Mouse (Mus musculus) forebrain, embryonic 12.5 days (tissue): ENCODE data around the gene Glra4. TPM values are rescaled to one million over a fixed set of nuclear protein-coding genes. Genes with fewer than 3 reads are reported as not detected.

ENCODE experiments used
- ATAC-seq: fragments of 200-750 bp; cut with Nextera tagmentation; 2 replicates; pipeline ENCODE4 v1.8.0; 2017; ENCODE audit warnings: moderate TSS enrichment; ENCODE audit not compliant: low FRiP score
- H3K27ac ChIP-seq: fragments of 300-500 bp; sonication (generic); 2 replicates; pipeline ENCODE4 v1.5.1; 2016; ENCODE audit warnings: mild to moderate bottlenecking
- H3K27me3 ChIP-seq: fragments of 300-500 bp; sonication (generic); 2 replicates; pipeline ENCODE4 v1.6.1; 2016; ENCODE audit warnings: mild to moderate bottlenecking
- H3K36me3 ChIP-seq: fragments of 300-500 bp; sonication (generic); replicated peaks from 2 replicates; pipeline ENCODE4 v1.6.1; 2016; ENCODE audit warnings: mild to moderate bottlenecking
- H3K4me1 ChIP-seq: fragments of 300-500 bp; sonication (generic); 2 replicates; pipeline ENCODE4 v1.6.1; 2016
- H3K4me2 ChIP-seq: fragments of 300-500 bp; sonication (generic); 2 replicates; pipeline ENCODE4 v1.6.1; 2016; ENCODE audit warnings: mild to moderate bottlenecking, moderate library complexity
- H3K4me3 ChIP-seq: fragments of 300-500 bp; sonication (generic); replicated peaks from 2 replicates; pipeline ENCODE4 v1.5.1; 2016; ENCODE audit warnings: mild to moderate bottlenecking
- H3K9ac ChIP-seq: fragments of 300-500 bp; sonication (generic); 2 replicates; pipeline ENCODE4 v1.6.1; 2016; ENCODE audit warnings: mild to moderate bottlenecking
- H3K9me3 ChIP-seq: fragments of 300-500 bp; sonication (generic); 2 replicates; pipeline ENCODE4 v1.6.1; 2016
- WGBS: fragments of 180-500 bp; shearing (Covaris S2); methylation state at CpG from one replicate; pipeline ENCODE4 v1.1.7; 2016; 5-methylcytosine and 5-hydroxymethylcytosine counted together
- polyA plus RNA-seq: library from polyadenylated mRNA; unstranded; fragments of >200 nt; fragmentation: Nextera tagmentation; extraction: Ambion mirVana; gene quantifications from 2 replicates; pipeline ENCODE4 v1.2.1, GENCODE M21; 2016

The Glra4 gene
- polyA plus RNA-seq, 1 experiment from 2014 or later: not detected

DNA sequence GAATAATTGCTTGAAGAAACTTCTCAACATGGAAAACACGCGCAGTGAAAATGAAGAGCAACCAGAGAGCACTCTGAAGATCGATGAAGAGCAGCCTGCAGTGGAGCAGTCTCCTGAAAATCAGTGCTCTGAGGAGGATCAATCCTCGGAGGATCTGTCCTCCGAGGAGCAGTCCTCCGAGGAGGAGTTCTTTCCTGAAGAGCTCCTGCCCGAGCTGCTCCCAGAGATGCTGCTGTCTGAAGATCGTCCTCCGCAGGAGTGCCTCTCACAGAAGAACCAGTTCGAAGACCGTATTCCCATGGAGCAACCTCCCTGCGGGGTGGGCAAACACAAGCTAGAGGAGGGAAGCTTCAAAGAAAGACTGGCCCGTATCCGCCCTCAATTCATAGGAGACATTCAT is 71.2 kb downstream of the Glra4 start:
- peak overlapping the region; percentile 56 for H3K4me2 ChIP-seq
- H3K27ac ChIP-seq: peak overlapping the region; percentile 88
- H3K4me3 ChIP-seq: peak overlapping the region; percentile 50
- H3K36me3 ChIP-seq: no peaks in the 10 kb centered on the region
- 17% methylated on average over 14 of the region's 14 CpGs for WGBS
- peak overlapping the region; percentile 63 for H3K9ac ChIP-seq
- H3K9me3 ChIP-seq: no peaks in the 10 kb centered on the region
- peak; percentile 20; the same call in 1 of the 2 replicates for ATAC-seq
- H3K27me3 ChIP-seq: 0 out of 2 replicates have a peak, but pooled peaks cover 3% of the 10 kb centered on the region
- no peaks in the 10 kb centered on the region for H3K4me1 ChIP-seq

GRCm38 (mm10) chrX:136708168-136708681 is 71.7 kb downstream of the Glra4 start:
- H3K9ac ChIP-seq: peak overlapping the region; percentile 63
- no peaks in the 10 kb centered on the region for H3K9me3 ChIP-seq
- WGBS: 21% methylated on average over 18 of the region's 18 CpGs
- peak overlapping the region; percentile 88 for H3K27ac ChIP-seq
- H3K4me3 ChIP-seq: peak overlapping the region; percentile 50
- peak; percentile 93 for ATAC-seq
- peak overlapping the region; percentile 56 for H3K4me2 ChIP-seq
- 0 out of 2 replicates have a peak, but pooled peaks cover 3% of the 10 kb centered on the region for H3K27me3 ChIP-seq
- no peaks in the 10 kb centered on the region for H3K36me3 ChIP-seq
- H3K4me1 ChIP-seq: no peaks in the 10 kb centered on the region

Other genes starting within 250 kb of the Glra4 start
- gene Kir3dl2, start 236.1 kb downstream of the Glra4 start, polyA plus RNA-seq: not detected in 2 replicates
- 29.2 and 33.4 TPM in 2 replicates for gene Tceal3, start 189.3 kb downstream of the Glra4 start, polyA plus RNA-seq
- 11.3 and 11.9 TPM in 2 replicates for gene Tceal1, start 72.2 kb downstream of the Glra4 start, polyA plus RNA-seq
- 561 and 566 TPM in 2 replicates for gene Morf4l2, start 36.5 kb downstream of the Glra4 start, polyA plus RNA-seq
- gene Plp1, start 42.5 kb upstream of the Glra4 start, polyA plus RNA-seq: 9.2 and 9.5 TPM in 2 replicates
- 5.0 and 5.3 TPM in 2 replicates for gene Rab9b, start 88.6 kb upstream of the Glra4 start, polyA plus RNA-seq
- not detected in 2 replicates for gene H2bfm, start 147.2 kb upstream of the Glra4 start, polyA plus RNA-seq
- 84.2 and 94.6 TPM in 2 replicates for gene Tmsb15b2, start 195.4 kb upstream of the Glra4 start, polyA plus RNA-seq
- 5.7 and 9.0 TPM in 2 replicates for gene Tmsb15l, start 196.7 kb upstream of the Glra4 start, polyA plus RNA-seq
- 32.4 and 34.4 TPM in 2 replicates for gene Tmsb15b1, start 196.7 kb upstream of the Glra4 start, polyA plus RNA-seq
- gene Zcchc18, start 213.0 kb upstream of the Glra4 start, polyA plus RNA-seq: 137 and 146 TPM in 2 replicates